Mouse (Mus musculus) testis, postnatal 14 days (tissue): Measurements from ENCODE around the gene Vwa3b.
A peak's percentile ranks its signal among the peaks of the same experiment; 100 is the strongest.
"Not testable (repeated sequence)": the region's sequence is repeated elsewhere in the genome, so short reads cannot be mapped to it uniquely, and the experiment has no call there.

Source experiments
- DNase-seq: peaks from one replicate; pipeline ENCODE4 v3.0.0; 2021; ENCODE audit warnings: low spot score

Vwa3b gene

GRCm38 (mm10) chr1:37025962-37026686 lies at the start of gene Vwa3b:
Vwa3b (plus strand) TSS chr1:37026596.
- no peak for DNase-seq

- no peak for DNase-seq
Observed at GRCm38 (mm10) chr1:36976770-36977169, 49.6 kb upstream of the Vwa3b start.

GRCm38 (mm10) chr1:36982191-36982961 lies 44.0 kb upstream of the Vwa3b start:
- DNase-seq: no peak

GRCm38 (mm10) chr1:36983754-36984153 lies 42.6 kb upstream of the Vwa3b start:
- no peak for DNase-seq

- DNase-seq: no peak
Observed at GRCm38 (mm10) chr1:36984406-36984805, 42.0 kb upstream of the Vwa3b start.

GRCm38 (mm10) chr1:36985896-36986295 lies 40.5 kb upstream of the Vwa3b start:
- DNase-seq: no peak

GRCm38 (mm10) chr1:36986396-36987160 lies 39.8 kb upstream of the Vwa3b start:
- no peak for DNase-seq

- DNase-seq: no peak
Observed at GRCm38 (mm10) chr1:36987172-36988148, 38.9 kb upstream of the Vwa3b start.

- DNase-seq: no peak
Observed at GRCm38 (mm10) chr1:36988161-36988560, 38.2 kb upstream of the Vwa3b start.

- no peak for DNase-seq
Observed at GRCm38 (mm10) chr1:36988561-36988960, 37.8 kb upstream of the Vwa3b start.

- no peak for DNase-seq
Observed at GRCm38 (mm10) chr1:36994296-36994695, 32.1 kb upstream of the Vwa3b start.

GRCm38 (mm10) chr1:36995760-36996159 lies 30.6 kb upstream of the Vwa3b start:
- no peak for DNase-seq

GRCm38 (mm10) chr1:36996561-36997213 lies 29.7 kb upstream of the Vwa3b start:
- DNase-seq: peak; percentile 20

GRCm38 (mm10) chr1:37000307-37000706 lies 26.1 kb upstream of the Vwa3b start:
- DNase-seq: no peak

GRCm38 (mm10) chr1:37001636-37002315 lies 24.6 kb upstream of the Vwa3b start:
- no peak for DNase-seq

- DNase-seq: no peak
Observed at GRCm38 (mm10) chr1:37002316-37003008, 23.9 kb upstream of the Vwa3b start.

GRCm38 (mm10) chr1:37004533-37004932 lies 21.9 kb upstream of the Vwa3b start:
- no peak for DNase-seq

GRCm38 (mm10) chr1:37005036-37005435 lies 21.4 kb upstream of the Vwa3b start:
- no peak for DNase-seq

GRCm38 (mm10) chr1:37006529-37006928 lies 19.9 kb upstream of the Vwa3b start:
- not testable (repeated sequence) for DNase-seq

GRCm38 (mm10) chr1:37009880-37010279 lies 16.5 kb upstream of the Vwa3b start:
- no peak for DNase-seq
